Mouse (Mus musculus) layer of hippocampus, adult 9-11 months (tissue): ENCODE measurements at regions not wholly inside any gene's neighbourhood (a gene's known extent, or its start where the extent isn't known, plus 50 kb on each side); places are given as distances from the start of the nearest gene placed in this dataset.

Experiments used
- DNase-seq: peaks from one replicate; pipeline ENCODE4 v3.0.0; 2022

- DNase-seq, result no peak
These were observed 181.7 kb upstream of the Arrdc4 start for GRCm38 (mm10) chr7:68930627-68931334.

- no peak for DNase-seq
These were observed 180.6 kb upstream of the Arrdc4 start for GRCm38 (mm10) chr7:68929669-68930068.

GRCm38 (mm10) chr7:68925640-68926039, 176.6 kb upstream of the Arrdc4 start:
- DNase-seq, result no peak

GRCm38 (mm10) chr7:68918632-68919435, 169.8 kb upstream of the Arrdc4 start:
- DNase-seq, result no peak

GRCm38 (mm10) chr7:68917876-68918200, 168.8 kb upstream of the Arrdc4 start:
- DNase-seq, result no peak

- no peak for DNase-seq
These were observed 168.3 kb upstream of the Arrdc4 start for GRCm38 (mm10) chr7:68917137-68917875.

GRCm38 (mm10) chr7:68915976-68916375, 166.9 kb upstream of the Arrdc4 start:
- no peak for DNase-seq

GRCm38 (mm10) chr7:68914344-68914743, 165.3 kb upstream of the Arrdc4 start:
- DNase-seq, result peak; percentile 58

- DNase-seq, result no peak
These were observed 163.1 kb upstream of the Arrdc4 start for GRCm38 (mm10) chr7:68911989-68912655.

GRCm38 (mm10) chr7:68911562-68911961, 162.5 kb upstream of the Arrdc4 start:
- DNase-seq, result no peak

GRCm38 (mm10) chr7:68909694-68910093, 160.7 kb upstream of the Arrdc4 start:
- DNase-seq, result no peak

GRCm38 (mm10) chr7:68908401-68908834, 159.4 kb upstream of the Arrdc4 start:
- peak; percentile 24 for DNase-seq

- DNase-seq, result no peak
These were observed 158.8 kb upstream of the Arrdc4 start for GRCm38 (mm10) chr7:68907867-68908266.

GRCm38 (mm10) chr7:68906771-68907395, 157.8 kb upstream of the Arrdc4 start:
- DNase-seq, result no peak

GRCm38 (mm10) chr7:68905793-68906192, 156.8 kb upstream of the Arrdc4 start:
- peak; percentile 5 for DNase-seq

- no peak for DNase-seq
These were observed 137.1 kb upstream of the Arrdc4 start for GRCm38 (mm10) chr7:68886173-68886572.

GRCm38 (mm10) chr7:68873008-68873407, 124.0 kb upstream of the Arrdc4 start:
- DNase-seq, result no peak

- no peak for DNase-seq
These were observed 115.4 kb upstream of the Arrdc4 start for GRCm38 (mm10) chr7:68864322-68865031.

- DNase-seq, result peak; percentile 74
These were observed 109.6 kb upstream of the Arrdc4 start for GRCm38 (mm10) chr7:68858471-68859210.

GRCm38 (mm10) chr7:68851981-68852575, 103.0 kb upstream of the Arrdc4 start:
- DNase-seq, result peak; percentile 85

GRCm38 (mm10) chr7:68844606-68845005, 95.6 kb upstream of the Arrdc4 start:
- no peak for DNase-seq
